ENCODE assay signal across 13 mouse cellular contexts in genomic region chr10:21517721-21518120, GRCm38 (mm10).
"Had no signal": no experiment of that assay in that cellular context is flagged by ENCODE, and none has a peak within 500 bp of the region (broad histone marks: within the 10 kb centered on the region; RNA-seq: fewer than 3 reads in every experiment).

No protein-coding gene starts in this region.

- ATAC-seq: liver, postnatal 0 days; lung, postnatal 0 days; midbrain, embryonic 15.5 days had no signal

- DNase-seq: kidney, postnatal 14 days; kidney, postnatal 4 days; left cerebral cortex, postnatal 4 days; liver, postnatal 0 days; lung, embryonic 14.5 days; right cerebral cortex, adult 18-20 months; right cerebral cortex, postnatal 14 days; right cerebral cortex, postnatal 4 days; thymus, adult 2 months; thymus, postnatal 14 days; thymus, postnatal 4 days had no signal
